Mouse (Mus musculus) bone marrow, adult 2 months (tissue): ENCODE results near the gene Sec61a2.

Experiments used
- CTCF ChIP-seq: fragments of 200-500 bp; IDR thresholded peaks from 2 replicates; pipeline ENCODE4 v1.5.1; 2011; ENCODE audit warnings: low read length, control low read depth; ENCODE audit not compliant: control insufficient read depth, insufficient read depth
- POLR2A ChIP-seq: fragments of 200-500 bp; IDR thresholded peaks from 2 replicates; pipeline ENCODE4 v1.6.1; 2011; ENCODE audit warnings: low read depth, mild to moderate bottlenecking, control low read depth, low read length, borderline replicate concordance; ENCODE audit not compliant: control insufficient read depth

GRCm38 (mm10) chr2:5824213-5824612 is 71.0 kb downstream of the Sec61a2 start:
- 0 out of 2 replicates have a peak, but pooled peaks have one; percentile 21 for TF ChIP-seq CTCF
- TF ChIP-seq POLR2A = no peak
